Mouse (Mus musculus): ENCODE results near the gene Il34.
A peak's percentile ranks its signal among the peaks of the same experiment; 100 is the strongest.

Gene Il34

DNA sequence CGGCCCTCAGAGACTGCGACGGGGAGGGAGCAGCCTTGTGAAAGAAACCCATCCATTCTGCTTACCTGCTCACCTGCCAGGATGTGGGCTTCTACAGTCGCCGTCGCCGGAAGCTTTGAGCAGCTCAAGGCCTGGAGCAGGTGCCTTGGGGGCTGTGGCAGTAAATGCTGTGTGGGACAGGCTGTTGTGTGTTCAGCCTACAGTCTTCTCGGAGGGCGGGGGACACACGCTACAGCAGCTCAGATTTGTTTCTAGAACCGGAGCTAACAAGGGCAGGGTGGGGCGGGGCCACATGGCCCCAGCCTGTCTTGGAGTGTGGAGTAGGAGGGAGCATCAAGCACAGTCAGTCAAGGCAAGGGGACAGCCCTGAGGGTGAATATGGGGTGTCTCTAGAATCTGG, at the start of gene Il34:
Gene Il34, minus strand, starts transcription at position 256 of the 400 bp plus-strand sequence.
- no peak for DNase-seq (ENCODE audit: low spot score)

DNA sequence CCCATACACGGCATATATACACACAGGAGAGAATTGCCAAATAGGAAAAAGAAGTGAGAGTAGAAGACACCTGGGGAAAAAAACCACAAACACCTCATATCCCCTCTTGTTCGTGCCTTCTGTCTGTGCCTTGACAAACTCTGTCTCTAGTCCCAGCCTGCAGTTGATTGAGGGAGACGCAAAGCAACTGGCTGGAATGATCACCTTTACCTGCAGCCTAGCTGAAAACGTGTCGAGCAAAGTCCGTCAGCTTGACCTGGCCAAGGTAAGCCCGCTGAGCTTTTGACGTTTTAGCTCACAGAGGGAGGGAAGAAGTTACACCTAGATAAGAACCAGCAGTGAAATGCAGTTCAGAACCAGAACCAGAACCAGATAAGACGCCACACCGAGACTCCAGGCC, 45.5 kb upstream of the Il34 start:
- no peak for DNase-seq (ENCODE audit: low spot score)

DNA sequence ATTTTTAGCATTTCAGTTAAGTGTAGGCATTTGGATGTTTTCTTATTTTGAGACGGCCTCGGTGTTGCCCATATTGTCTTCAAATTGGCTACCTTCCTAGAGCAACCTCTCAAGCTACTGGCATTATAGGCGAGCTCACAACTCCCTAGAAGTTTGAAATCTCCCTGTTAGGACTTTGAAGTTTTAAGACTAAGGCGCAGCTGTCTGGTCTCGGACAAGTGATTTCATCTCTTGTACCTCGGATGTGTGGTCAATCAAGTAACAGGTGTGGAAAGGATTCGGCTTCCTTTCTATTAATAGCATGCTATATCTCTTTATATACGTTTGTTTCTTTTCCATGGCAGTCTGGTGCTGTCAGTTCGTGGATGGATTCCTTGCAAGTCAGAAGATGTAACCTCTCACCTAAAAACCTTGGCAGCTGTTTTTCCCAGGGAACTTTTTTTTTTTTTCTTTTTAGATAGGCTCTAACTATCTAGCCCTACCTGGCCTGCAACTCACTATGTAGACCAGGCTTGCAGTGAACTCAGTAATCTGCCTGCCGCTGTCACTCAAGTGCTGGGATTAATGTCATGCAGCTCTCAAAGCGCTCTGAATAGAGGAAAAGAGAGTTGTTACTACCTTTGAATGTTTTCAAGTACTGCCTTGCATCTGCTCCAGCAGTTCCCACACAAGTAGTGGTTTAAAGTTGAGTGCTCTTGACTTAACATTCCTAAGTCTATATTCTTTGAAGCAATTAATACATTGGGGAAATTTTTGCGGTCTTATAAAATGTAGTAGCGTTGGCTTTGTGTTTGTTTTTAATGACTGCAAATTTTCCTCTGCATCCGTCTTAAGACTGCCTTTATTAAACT, 42.1 kb upstream of the Il34 start:
- no peak for DNase-seq (ENCODE audit: low spot score)

GRCm38 (mm10) chr8:110847171-110847549, 41.4 kb upstream of the Il34 start:
- no peak for DNase-seq (ENCODE audit: low spot score)

GRCm38 (mm10) chr8:110846405-110847170, 40.9 kb upstream of the Il34 start, which contains the start of the genes Cog4 and Sf3b3:
Gene Cog4 (plus strand): TSS chr8:110846600.
Gene Sf3b3 (minus strand): TSS chr8:110846787.
- peak; percentile 77 for DNase-seq (ENCODE audit: low spot score)

DNA sequence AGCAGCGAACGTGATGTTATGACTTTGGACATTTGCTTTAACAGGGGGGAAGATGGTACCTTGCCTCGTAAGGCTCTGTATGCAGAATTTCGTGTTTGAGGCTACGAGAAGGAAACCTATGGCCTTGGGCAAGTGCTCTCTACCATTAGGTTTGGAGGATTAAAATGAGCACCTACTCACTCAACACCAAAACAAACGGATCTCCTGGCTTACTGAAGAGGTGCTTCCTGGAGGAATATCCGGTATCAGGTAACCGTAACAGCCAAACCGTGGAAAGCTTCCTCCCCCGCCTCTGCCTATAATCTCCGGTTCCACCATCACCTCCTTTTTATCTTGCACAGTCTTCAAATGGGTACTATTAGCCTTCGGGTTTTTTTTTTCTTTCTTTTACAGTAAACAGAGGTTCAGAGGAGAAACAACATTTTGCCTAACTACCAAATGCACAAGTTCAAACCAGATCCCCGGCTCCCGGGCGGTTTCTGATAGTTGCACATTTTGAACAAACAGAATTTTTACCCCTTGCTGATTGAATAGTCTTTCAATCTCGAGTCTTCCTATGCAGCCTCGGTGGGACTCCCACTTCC, 40.2 kb upstream of the Il34 start:
- no peak for DNase-seq (ENCODE audit: low spot score)

DNA sequence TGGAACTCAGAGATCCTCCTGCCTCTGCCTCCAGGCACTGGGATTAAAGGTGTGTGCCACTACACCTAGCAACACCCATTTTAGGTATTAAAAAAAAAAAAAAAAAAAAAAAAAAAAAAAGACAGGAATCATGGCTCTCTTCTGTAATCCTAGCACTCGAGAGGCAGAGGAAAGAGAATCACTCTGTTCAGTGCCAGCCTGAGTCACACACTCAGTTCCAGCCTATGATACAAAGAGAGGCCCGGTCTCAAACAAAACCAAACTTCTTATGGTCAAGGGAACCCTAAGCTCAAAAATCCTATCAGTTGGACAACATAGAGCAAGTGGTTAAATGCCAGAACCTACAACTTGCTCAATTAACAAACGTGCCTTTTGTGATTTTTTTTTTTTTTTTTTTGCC, 39.2 kb upstream of the Il34 start:
- no peak for DNase-seq (ENCODE audit: low spot score)

- no peak for DNase-seq (ENCODE audit: low spot score)
Measured at GRCm38 (mm10) chr8:110843207-110843606, 37.5 kb upstream of the Il34 start.

- no peak for DNase-seq (ENCODE audit: low spot score)
Measured at GRCm38 (mm10) chr8:110842012-110842574, 36.4 kb upstream of the Il34 start.

DNA sequence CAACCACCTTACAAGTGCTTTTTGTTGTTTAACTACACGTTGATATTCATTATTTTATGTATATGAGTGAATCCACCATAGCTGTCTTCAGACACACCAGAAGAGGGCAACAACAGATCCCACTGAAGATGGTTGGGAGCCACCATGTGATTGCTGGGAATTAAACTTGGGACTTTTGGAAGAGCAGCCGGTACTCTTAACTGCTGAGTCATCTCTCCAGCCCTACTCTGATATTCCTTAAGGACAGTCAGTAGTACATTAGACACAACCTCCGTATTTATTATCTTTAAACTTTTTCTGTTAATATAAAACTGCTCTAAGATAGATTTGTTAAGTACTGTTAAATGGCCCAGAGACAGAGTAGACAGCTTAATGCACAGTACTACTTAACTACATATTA, 26.2 kb upstream of the Il34 start:
- DNase-seq (ENCODE audit: low spot score): no peak

DNA sequence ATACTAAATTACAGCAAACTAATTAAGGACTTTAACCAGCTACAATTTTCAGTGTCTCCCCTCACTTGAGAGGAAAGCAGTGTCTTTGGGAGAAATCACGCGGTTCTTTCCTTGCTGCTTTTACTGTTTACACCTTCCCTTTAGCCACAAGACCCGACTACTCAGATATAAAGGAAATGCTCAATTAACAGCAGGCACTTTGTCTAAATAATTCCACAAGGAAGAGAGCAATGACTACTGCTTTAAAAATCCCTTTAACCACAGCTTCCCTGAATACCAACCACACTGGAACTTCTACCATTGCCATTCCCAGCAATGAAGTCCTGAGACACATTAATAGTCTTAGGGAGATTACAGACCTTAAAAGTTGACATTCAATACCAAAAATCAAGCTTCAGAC, 22.8 kb upstream of the Il34 start:
- DNase-seq (ENCODE audit: low spot score): no peak

DNA sequence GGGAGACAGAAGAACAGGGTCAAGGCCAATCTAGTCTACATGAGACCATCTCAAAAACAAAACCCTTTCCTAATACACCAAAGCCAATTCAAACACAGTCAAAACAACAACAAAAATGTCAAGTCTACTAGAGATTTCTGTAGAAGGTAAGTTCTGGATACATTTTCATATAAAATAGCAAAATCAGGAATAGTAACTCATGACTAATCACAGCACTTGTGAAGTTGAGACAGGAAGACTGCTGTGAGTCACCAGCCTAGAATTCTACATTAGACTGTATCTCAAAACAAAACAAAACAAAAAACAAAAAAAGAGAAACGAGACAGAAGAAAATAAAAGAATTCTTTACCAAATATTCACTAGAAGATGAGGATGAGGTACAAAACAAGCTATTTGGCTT, 19.1 kb upstream of the Il34 start:
- no peak for DNase-seq (ENCODE audit: low spot score)

DNA sequence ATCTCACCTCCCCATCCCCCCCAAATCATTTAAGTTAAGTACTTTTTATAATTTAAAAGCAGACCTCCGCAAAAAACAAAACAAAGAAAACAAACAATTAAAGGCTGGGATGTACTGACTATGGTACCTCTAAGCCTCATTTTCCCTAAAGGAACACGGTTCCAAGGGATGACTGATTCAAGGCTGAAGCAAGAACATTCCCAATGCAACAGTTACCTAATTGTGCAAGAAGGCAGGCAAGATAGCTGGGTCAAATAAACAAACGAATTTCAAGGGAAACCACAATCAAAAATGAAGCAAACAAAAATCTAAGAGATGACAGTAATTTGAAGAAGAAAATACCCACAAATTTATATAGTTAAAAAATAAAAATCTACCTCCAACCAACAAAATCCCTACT, 16.2 kb upstream of the Il34 start:
- DNase-seq (ENCODE audit: low spot score): no peak

GRCm38 (mm10) chr8:110820257-110820656, 14.5 kb upstream of the Il34 start:
- DNase-seq (ENCODE audit: low spot score): no peak

DNA sequence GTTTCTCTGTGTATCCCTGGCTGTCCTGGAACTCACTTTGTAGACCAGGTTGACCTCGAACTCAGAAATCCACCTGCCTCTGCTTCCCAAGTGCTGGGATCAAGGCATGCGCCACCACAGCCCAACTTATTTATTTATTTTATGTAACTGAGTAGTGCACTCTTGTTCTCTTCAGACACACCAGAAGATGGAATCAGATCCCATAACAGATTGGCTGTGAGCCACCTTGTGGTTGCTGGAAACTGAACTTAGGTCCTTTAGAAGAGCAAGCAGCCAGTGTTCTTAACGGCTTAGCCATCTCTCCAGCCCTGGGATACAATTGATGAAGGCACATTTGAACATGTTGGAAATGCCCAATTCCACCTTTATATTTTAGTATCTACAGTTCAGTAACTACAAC, 12.9 kb upstream of the Il34 start:
- no peak for DNase-seq (ENCODE audit: low spot score)

DNA sequence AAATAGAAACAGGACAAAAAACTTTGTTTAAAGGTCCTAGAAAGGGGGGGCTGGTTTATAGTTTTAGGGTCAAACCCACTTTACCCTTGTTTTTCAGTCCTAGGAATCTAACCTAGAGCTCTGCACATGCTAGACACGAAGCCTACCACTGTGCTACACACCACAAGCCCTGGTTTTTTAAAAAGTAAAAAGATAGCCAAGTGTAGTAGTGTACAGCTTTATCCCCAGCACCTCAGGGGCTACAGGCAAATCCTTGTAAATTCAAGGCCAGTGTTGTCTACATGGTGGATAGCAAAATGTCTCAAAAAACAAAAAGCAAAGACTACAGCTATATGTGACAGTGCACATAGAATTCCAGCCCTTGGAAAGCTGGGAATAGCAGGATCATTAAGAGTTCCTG, 11.3 kb upstream of the Il34 start:
- DNase-seq (ENCODE audit: low spot score): no peak

DNA sequence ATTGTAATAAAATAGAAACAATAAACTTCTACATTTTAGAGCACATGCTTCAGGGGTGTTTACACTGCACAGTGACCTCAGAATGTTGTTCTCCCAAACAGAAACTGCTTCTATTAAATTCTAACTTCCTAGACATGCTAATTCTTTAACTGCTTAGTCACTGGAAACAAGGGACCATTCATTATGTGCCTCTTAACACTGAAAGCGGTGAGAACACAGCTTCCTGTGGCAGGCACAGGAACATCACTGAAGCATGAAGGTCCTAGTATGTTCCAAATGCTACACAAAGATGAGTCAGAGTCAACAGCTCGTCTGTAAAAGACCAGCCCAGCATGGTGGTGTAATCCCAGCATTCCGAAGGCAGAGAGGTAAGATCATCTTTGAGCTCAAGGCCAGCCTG, 9.6 kb upstream of the Il34 start:
- DNase-seq (ENCODE audit: low spot score): no peak

- no peak for DNase-seq (ENCODE audit: low spot score)
Measured at GRCm38 (mm10) chr8:110813081-110813812, 7.5 kb upstream of the Il34 start.

GRCm38 (mm10) chr8:110812349-110813080, 6.8 kb upstream of the Il34 start:
- DNase-seq (ENCODE audit: low spot score): no peak

DNA sequence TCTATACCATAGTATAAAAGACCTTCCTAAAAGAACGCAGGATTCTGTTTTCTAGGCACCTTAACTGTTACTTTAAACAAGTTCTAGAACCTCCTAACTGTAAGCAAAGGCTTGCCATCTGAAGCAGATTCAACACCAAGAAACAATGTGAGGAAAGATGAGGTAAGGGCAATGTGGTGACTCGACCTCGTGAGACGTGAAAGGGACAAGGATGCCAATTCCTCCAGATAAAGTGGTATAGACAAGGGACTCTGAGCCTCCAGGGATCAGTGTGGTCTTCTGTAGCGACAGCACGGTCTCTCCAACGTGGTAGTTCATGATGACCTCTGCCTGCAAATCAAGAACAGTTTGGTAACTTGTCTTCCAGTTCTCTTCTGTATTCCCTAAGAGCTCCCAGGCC, 6.1 kb upstream of the Il34 start:
- no peak for DNase-seq (ENCODE audit: low spot score)

GRCm38 (mm10) chr8:110811116-110811515, 5.4 kb upstream of the Il34 start:
- DNase-seq (ENCODE audit: low spot score): no peak
